Mouse (Mus musculus): ENCODE data around the gene Iqcf3.

GRCm38 (mm10) chr9:106512729-106513450 lies 48.5 kb downstream of the Iqcf3 start:
- TF ChIP-seq CTCF (IDR thresholded peaks at IDR 0.05; ENCODE audit: insufficient read depth, low read depth, low read length) (no peak), POLR2A (IDR thresholded peaks at IDR 0.05; ENCODE audit: insufficient read depth, low read depth, low read length) (no peak)
